Mouse (Mus musculus) midbrain, embryonic 14.5 days (tissue): ENCODE results near the gene Olfr739. TPM values are rescaled to one million over a fixed set of nuclear protein-coding genes. Genes with fewer than 3 reads are reported as not detected.

ENCODE experiments used
- ATAC-seq: fragments of 200-750 bp; cut with Nextera tagmentation; 2 replicates; pipeline ENCODE4 v1.8.0; 2017; ENCODE audit warnings: moderate number of reproducible peaks, moderate library complexity; ENCODE audit not compliant: low FRiP score, low TSS enrichment
- DNase-seq: peaks from one replicate; pipeline ENCODE4 v3.0.0-alpha.2; 2015
- H3K27ac ChIP-seq: fragments of 300-500 bp; sonication (generic); replicated peaks from 2 replicates; pipeline ENCODE4 v1.5.1; 2014; ENCODE audit warnings: mild to moderate bottlenecking, low read depth, low read length, moderate library complexity
- H3K27me3 ChIP-seq: fragments of 300-500 bp; sonication (generic); 2 replicates; pipeline ENCODE4 v1.6.1; 2014; ENCODE audit warnings: low read length, control low read depth, mixed read lengths; ENCODE audit not compliant: control insufficient read depth, insufficient read depth
- H3K36me3 ChIP-seq: fragments of 300-500 bp; sonication (generic); 2 replicates; pipeline ENCODE4 v1.6.1; 2014; ENCODE audit warnings: low read length, control low read depth; ENCODE audit not compliant: control insufficient read depth, insufficient read depth
- H3K4me1 ChIP-seq: fragments of 300-500 bp; sonication (generic); 2 replicates; pipeline ENCODE4 v1.6.1; 2014; ENCODE audit warnings: mild to moderate bottlenecking, antibody characterized with exemption, low read length, control low read depth; ENCODE audit not compliant: control insufficient read depth, insufficient read depth
- H3K4me2 ChIP-seq: fragments of 300-500 bp; sonication (generic); 2 replicates; pipeline ENCODE4 v1.6.1; 2014; ENCODE audit warnings: mild to moderate bottlenecking, low read length, moderate library complexity
- H3K4me3 ChIP-seq: fragments of 300-500 bp; sonication (generic); replicated peaks from 2 replicates; pipeline ENCODE4 v1.5.1; 2014; ENCODE audit warnings: low read depth, low read length
- H3K9ac ChIP-seq: fragments of 300-500 bp; sonication (generic); replicated peaks from 2 replicates; pipeline ENCODE4 v1.6.1; 2014; ENCODE audit warnings: mild to moderate bottlenecking, low read length, moderate library complexity
- H3K9me3 ChIP-seq: fragments of 300-500 bp; sonication (generic); 2 replicates; pipeline ENCODE4 v1.6.1; 2016; ENCODE audit warnings: low read length, control low read depth, mixed read lengths; ENCODE audit not compliant: control insufficient read depth
- WGBS: fragments of 180-500 bp; shearing (Covaris S2); extraction: QIAGEN DNeasy Blood & Tissue Kit; methylation state at CpG from one replicate; pipeline ENCODE4 v1.1.7; 2014; 5-methylcytosine and 5-hydroxymethylcytosine counted together
- polyA plus RNA-seq: library from polyadenylated mRNA; unstranded; fragments of >200 nt; fragmentation: Nextera tagmentation; extraction: Ambion mirVana; gene quantifications from 2 replicates; pipeline ENCODE4 v1.2.1, GENCODE M21; 2014

Olfr739 gene
- not detected in 2 replicates for polyA plus RNA-seq

GRCm38 (mm10) chr14:50418326-50418725 lies at the start of gene Olfr739:
TSS of gene Olfr739 (plus strand) at chr14:50418626.
- DNase-seq (no peak), ATAC-seq (no peak)
- Histone ChIP-seq H3K9ac (no peak within 1 kb of the TSS), H3K27me3 (no peaks in the 10 kb centered on the region), H3K36me3 (no peaks in the 10 kb centered on the region), H3K4me1 (no peaks in the 10 kb centered on the region), H3K9me3 (no peaks in the 10 kb centered on the region), H3K4me2 (no peak within 1 kb of the TSS), H3K27ac (no peak within 1 kb of the TSS), H3K4me3 (no peak within 1 kb of the TSS)
- 78% methylated on average over 2 of the region's 2 CpGs for WGBS

GRCm38 (mm10) chr14:50380863-50381262 lies 37.6 kb upstream of the Olfr739 start, which contains the start of gene Olfr736:
TSS of gene Olfr736 (plus strand) at chr14:50381163.
- ATAC-seq (no peak), DNase-seq (no peak)
- Histone ChIP-seq H3K9me3 (no peaks in the 10 kb centered on the region; the same call in 1 of the 2 replicates), H3K9ac (no peak within 1 kb of the TSS), H3K27me3 (no peaks in the 10 kb centered on the region), H3K27ac (no peak within 1 kb of the TSS), H3K4me2 (no peak within 1 kb of the TSS), H3K36me3 (no peaks in the 10 kb centered on the region), H3K4me1 (no peaks in the 10 kb centered on the region), H3K4me3 (no peak within 1 kb of the TSS)
- WGBS: 91% methylated on average over 2 of the region's 2 CpGs

GRCm38 (mm10) chr14:50407268-50407667 lies 11.2 kb upstream of the Olfr739 start, which contains the start of gene Olfr738:
TSS of gene Olfr738 (plus strand) at chr14:50407568.
- no peak for DNase-seq
- H3K27ac ChIP-seq: no peak within 1 kb of the TSS
- WGBS: 85% methylated on average over 1 of the region's 1 CpGs

GRCm38 (mm10) chr14:50445245-50445644 lies 26.8 kb downstream of the Olfr739 start, which contains the start of gene Olfr740:
TSS of gene Olfr740 (plus strand) at chr14:50445545.
- Histone ChIP-seq H3K9me3 (no peaks in the 10 kb centered on the region), H3K4me2 (no peak within 1 kb of the TSS), H3K9ac (no peak within 1 kb of the TSS), H3K27me3 (no peaks in the 10 kb centered on the region), H3K27ac (no peak within 1 kb of the TSS), H3K4me1 (no peaks in the 10 kb centered on the region), H3K4me3 (no peak within 1 kb of the TSS), H3K36me3 (no peaks in the 10 kb centered on the region)
- ATAC-seq (no peak), DNase-seq (no peak)
- WGBS: 85% methylated on average over 3 of the region's 3 CpGs

More at GRCm38 (mm10) chr14:50407268-50407667, 11.2 kb upstream of the Olfr739 start, which contains the start of gene Olfr738:
- no peaks in the 10 kb centered on the region for H3K4me1 ChIP-seq
- no peaks in the 10 kb centered on the region for H3K36me3 ChIP-seq
- no peak within 1 kb of the TSS for H3K4me2 ChIP-seq
- no peaks in the 10 kb centered on the region for H3K27me3 ChIP-seq
- H3K9ac ChIP-seq: no peak within 1 kb of the TSS
- H3K4me3 ChIP-seq: no peak within 1 kb of the TSS
- no peak for ATAC-seq
- no peaks in the 10 kb centered on the region for H3K9me3 ChIP-seq

GRCm38 (mm10) chr14:50472438-50472837 lies 54.0 kb downstream of the Olfr739 start, which contains the start of gene Olfr741:
TSS of gene Olfr741 (plus strand) at chr14:50472738.
- Histone ChIP-seq H3K27me3 (no peaks in the 10 kb centered on the region), H3K27ac (no peak within 1 kb of the TSS), H3K4me2 (no peak within 1 kb of the TSS), H3K9ac (no peak within 1 kb of the TSS), H3K4me1 (no peaks in the 10 kb centered on the region), H3K9me3 (no peaks in the 10 kb centered on the region), H3K36me3 (no peaks in the 10 kb centered on the region), H3K4me3 (no peak within 1 kb of the TSS)
- DNase-seq: no peak
- ATAC-seq: no peak
- WGBS: 76% methylated on average over 2 of the region's 2 CpGs

Other genes starting within 250 kb of the Olfr739 start
- gene Olfr730, start 230.4 kb upstream of the Olfr739 start, polyA plus RNA-seq: not detected in 2 replicates
- gene Olfr731, start 176.8 kb upstream of the Olfr739 start, polyA plus RNA-seq: not detected in 2 replicates
- gene Olfr732, start 134.4 kb upstream of the Olfr739 start, polyA plus RNA-seq: not detected in 2 replicates
- not detected in 2 replicates for gene Olfr733, start 117.1 kb upstream of the Olfr739 start, polyA plus RNA-seq
- gene Olfr734, start 91.9 kb upstream of the Olfr739 start, polyA plus RNA-seq: not detected in 2 replicates
- gene Olfr735, start 69.8 kb upstream of the Olfr739 start, polyA plus RNA-seq: not detected in 2 replicates
- gene Tlr11, start 60.7 kb upstream of the Olfr739 start, polyA plus RNA-seq: not detected in 2 replicates
- not detected in 2 replicates for gene Olfr736, start 37.5 kb upstream of the Olfr739 start, polyA plus RNA-seq
- not detected in 2 replicates for gene Olfr738, start 11.1 kb upstream of the Olfr739 start, polyA plus RNA-seq
- not detected in 2 replicates for gene Olfr740, start 26.9 kb downstream of the Olfr739 start, polyA plus RNA-seq
- gene Olfr741, start 54.1 kb downstream of the Olfr739 start, polyA plus RNA-seq: not detected in 2 replicates
- gene Olfr742, start 85.0 kb downstream of the Olfr739 start, polyA plus RNA-seq: not detected in 2 replicates
- not detected in 2 replicates for gene Olfr743, start 103.2 kb downstream of the Olfr739 start, polyA plus RNA-seq
- not detected in 2 replicates for gene Olfr744, start 196.3 kb downstream of the Olfr739 start, polyA plus RNA-seq
- not detected in 2 replicates for gene Olfr745, start 220.8 kb downstream of the Olfr739 start, polyA plus RNA-seq
- gene Olfr746, start 228.5 kb downstream of the Olfr739 start, polyA plus RNA-seq: not detected in 2 replicates